Mouse (Mus musculus): ENCODE measurements at regions not wholly inside any gene's neighbourhood (a gene's known extent, or its start where the extent isn't known, plus 50 kb on each side); places are given as distances from the start of the nearest gene placed in this dataset.
A peak's percentile ranks its signal among the peaks of the same experiment; 100 is the strongest.

- no peak for DNase-seq (ENCODE audit: low read depth)
Observed at GRCm38 (mm10) chr4:22047730-22048455, 116.8 kb downstream of the Faxc start.

DNA sequence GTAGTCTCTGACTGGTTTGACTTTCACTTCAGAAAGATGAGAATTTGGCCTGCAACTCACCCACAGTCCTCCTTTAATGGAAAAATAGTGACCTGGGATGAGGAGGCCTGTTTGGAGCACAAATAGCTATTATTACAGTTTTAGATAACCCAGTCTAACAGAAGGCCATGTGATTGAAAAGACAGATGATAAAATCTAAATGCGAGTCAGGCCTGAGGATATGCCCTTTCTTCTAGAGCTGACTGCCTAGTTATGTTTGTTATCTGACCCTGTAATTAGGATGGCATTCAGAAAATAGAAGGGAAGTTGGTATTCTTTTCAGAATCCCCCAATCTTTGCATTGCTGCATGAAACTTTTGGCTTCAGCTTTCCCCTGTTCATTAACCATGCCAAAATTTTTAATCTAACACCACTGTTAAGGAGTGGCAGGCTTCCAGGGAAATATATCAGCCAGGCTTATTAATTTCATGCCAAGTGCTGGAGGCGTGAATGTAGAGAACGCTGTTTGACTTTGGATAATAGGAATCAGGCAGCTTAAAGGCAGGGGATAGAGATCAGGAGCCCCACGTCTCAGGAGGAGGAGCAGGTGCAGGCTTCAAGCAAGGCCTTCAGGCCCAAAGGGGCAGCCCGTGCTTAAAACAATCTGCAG, 135.8 kb downstream of the Faxc start:
- DNase-seq (ENCODE audit: low read depth), result no peak

- DNase-seq (ENCODE audit: low read depth), result no peak
Observed at GRCm38 (mm10) chr4:22067678-22068299, 136.7 kb downstream of the Faxc start.

DNA sequence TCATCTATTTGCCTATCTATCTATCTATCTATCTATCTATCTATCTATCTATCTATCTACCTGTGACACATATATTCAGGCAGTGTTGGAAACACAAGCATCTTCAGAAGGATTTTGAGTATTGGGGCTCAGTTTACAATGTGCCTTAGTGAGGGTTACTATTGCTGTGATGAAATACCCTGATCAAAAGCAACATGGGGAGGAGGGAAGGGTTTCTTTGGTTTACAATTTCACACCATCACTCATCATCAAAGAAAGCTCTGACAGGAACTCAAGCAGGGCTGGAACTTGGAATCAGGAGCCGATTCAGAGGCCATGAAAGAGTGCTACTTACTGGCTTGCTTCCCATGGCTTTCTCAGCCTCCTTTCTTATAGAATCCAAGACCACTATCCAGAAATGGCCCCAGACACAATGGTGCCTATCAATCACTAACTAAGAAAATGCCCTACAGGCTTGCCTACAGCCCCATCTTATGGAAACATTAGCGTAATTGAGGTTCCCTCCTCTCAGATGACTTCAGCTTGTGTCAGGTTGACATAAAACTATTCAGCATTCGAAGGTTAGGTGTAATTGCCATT, 157.2 kb downstream of the Faxc start:
- DNase-seq (ENCODE audit: low read depth), result no peak

DNA sequence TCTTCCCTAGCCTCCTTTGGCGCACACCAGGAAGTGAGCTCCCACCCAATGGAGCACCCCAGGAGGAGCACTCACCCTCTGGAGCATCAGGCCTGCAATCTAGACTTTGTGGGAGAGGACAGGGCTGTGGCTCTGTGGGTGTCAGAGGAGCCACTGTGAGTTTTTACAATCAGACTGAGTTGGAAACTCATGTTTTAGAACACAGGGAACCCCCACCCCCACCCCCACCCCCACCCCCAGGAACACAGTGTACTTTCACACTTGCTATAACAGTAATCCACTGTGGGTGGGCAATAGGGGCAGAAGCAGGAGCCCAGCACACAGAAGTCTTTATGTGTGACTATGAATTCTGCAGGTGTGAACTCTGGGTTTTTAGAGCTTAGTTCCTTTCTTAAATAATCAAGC, 158.5 kb downstream of the Faxc start:
- DNase-seq (ENCODE audit: low read depth), result no peak

GRCm38 (mm10) chr4:22090536-22090935, 159.4 kb downstream of the Faxc start:
- no peak for DNase-seq (ENCODE audit: low read depth)

GRCm38 (mm10) chr4:22092551-22092950, 161.4 kb downstream of the Faxc start:
- DNase-seq (ENCODE audit: low read depth), result no peak

DNA sequence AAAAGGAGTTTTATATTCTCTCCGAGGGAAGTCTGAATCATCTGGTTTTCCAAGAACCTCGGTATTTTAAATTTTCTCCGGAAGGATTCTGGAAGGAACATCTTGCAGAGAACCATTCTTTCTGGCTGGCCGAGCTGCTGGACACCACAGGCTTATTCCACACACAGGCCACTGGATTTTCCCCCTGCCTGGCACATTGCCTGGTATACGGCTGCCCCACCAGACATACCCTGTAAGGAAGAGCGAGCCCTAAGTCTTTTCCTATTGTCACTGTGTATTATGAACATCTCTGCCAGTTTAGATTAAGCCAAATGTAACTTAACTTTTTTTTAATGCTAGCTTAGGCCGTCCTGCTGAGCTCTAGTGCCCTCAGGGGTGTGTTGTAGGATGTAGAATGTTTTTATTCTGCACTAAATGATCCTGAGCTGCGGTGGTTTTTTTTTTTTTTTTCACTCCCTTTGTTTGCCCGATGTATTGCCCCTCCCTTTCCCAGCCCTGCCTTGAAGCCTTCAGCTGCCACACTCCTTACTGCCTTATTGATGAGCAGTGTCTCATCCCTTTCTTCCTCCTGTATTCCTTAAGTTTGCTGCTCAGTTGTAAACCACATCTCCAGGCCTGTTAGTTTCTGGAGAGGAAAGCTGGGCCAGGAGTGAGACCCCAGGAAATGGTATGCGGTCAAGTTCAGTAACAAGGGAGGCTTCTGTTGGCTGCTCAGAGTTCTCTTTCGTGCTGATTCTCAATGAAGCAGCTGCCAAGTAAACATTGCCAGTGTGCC, 164.3 kb downstream of the Faxc start:
- peak; percentile 4 for DNase-seq (ENCODE audit: low read depth)

- DNase-seq (ENCODE audit: low read depth), result no peak
Observed at GRCm38 (mm10) chr4:22098605-22099004, 167.5 kb downstream of the Faxc start.

DNA sequence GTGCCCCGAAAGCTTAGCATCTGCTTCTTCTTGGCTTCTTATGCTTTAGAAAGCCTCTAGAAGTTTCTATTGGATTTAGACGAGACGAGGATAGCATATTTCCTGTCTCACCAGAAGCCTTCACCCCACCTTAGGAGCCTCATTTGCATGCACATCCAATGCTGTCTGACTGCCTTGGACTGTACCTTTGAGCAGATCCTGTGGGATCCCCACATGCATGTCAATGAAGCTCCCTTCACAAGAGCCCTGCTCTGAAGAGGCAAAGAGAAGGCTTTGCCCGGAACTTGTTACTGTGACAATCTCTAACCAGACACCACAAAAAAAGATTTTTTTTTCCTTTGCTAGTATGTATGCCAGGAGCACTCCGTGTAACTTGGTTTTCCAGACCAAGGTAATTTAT, 171.3 kb downstream of the Faxc start:
- no peak for DNase-seq (ENCODE audit: low read depth)

- no peak for DNase-seq (ENCODE audit: low read depth)
Observed at GRCm38 (mm10) chr4:22103001-22103587, 172.0 kb downstream of the Faxc start.

GRCm38 (mm10) chr4:22106883-22107282, 175.8 kb downstream of the Faxc start:
- DNase-seq (ENCODE audit: low read depth), result no peak

DNA sequence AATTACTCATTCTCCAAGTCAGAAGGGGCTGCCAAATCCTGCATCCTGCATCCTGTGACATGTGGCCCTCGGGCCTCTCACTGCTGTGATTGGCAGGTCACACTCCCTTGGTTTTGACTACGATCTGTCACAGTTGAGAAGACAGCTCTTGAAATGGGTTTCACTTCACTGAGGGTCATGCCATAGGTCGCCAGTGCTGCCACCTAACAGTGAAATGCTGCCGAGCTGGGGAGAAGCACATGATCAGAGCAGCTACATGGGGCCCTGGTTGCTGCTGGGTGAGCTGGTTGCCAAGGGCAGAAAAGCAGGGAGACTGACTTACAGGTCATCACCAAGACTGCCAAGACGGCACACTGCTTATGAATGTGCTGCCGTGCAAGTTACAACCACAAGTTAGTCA, 178.3 kb downstream of the Faxc start:
- peak; percentile 28 for DNase-seq (ENCODE audit: low read depth)

GRCm38 (mm10) chr4:22110400-22110799, 179.3 kb downstream of the Faxc start:
- no peak for DNase-seq (ENCODE audit: low read depth)

DNA sequence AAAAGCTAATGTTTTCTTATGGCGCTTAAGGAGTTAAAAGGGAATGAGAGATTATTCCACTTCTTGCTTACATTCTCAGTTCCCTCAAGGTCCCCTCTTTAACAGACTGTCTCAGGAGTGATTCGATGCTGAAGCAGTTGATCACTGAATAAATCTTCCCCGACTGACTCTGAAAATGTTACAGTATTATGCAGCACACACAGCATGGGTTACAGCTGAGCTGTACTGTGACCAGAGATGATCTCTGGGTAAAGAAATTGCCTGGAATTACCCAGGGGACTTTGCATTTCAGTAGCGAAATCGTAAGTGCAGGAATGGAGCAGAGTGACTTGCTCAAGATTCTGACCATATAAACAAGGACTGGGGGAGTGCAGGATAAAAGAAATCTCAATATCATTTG, 181.1 kb downstream of the Faxc start:
- DNase-seq (ENCODE audit: low read depth), result no peak

DNA sequence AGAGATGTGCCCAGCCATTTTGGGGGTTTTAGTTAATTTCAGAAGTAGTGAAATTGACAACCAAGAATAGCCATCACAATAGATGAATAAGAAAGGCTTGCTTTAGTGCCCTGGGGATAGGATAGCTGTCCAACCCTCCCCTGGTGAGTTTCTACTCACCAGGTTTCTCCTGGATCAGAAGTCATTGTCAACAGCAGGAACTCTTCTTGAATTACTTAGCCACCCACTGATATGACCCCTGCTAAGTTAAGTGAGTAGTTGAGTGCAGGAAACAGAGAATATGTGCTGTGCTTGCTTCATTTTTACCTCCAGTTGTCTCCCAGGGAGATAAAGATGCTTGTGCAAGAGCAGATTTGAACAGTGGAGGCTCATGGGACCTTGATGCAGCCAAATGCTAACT, 183.3 kb downstream of the Faxc start:
- DNase-seq (ENCODE audit: low read depth), result no peak

GRCm38 (mm10) chr4:22119877-22120276, 188.7 kb downstream of the Faxc start:
- DNase-seq (ENCODE audit: low read depth), result no peak

DNA sequence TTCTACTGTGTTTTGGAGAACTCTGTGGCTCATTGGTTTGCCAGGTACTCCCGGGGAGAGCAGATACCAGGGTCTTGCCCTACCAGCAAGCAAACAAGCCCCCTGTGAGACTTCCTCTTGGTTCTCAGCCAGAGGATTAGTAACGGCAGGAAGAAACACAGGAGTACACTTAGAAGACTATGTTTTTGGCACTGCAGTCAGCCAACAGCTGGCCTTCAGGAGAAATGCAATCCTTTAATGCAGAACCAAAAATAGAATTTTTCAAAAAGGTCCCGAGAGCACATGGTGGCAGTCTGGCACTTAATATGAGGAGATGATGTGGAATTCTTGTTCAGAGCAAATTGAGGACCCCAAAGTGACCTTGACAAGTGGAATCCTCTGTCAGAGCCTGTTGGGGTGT, 189.8 kb downstream of the Faxc start:
- no peak for DNase-seq (ENCODE audit: low read depth)

DNA sequence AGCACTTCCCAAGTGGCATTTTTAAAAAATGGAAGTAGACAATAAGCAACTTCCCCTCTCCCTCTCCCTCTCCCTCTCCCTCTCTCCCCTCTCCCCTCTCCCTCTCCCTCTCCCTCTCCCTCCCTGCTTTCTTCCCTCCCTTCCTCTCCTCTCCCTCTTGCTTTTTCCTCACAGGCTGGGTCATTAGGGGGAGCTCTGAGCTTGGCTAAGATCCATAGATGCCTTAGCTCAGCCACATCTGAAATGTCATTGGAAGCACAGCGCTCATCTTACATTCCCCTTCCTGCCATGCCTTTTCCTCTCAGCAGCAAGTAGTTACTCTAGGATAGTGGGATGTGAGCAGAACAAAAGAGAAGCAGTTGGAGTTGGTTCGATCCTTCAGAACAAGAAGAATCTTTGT, 190.3 kb downstream of the Faxc start:
- no peak for DNase-seq (ENCODE audit: low read depth)

DNA sequence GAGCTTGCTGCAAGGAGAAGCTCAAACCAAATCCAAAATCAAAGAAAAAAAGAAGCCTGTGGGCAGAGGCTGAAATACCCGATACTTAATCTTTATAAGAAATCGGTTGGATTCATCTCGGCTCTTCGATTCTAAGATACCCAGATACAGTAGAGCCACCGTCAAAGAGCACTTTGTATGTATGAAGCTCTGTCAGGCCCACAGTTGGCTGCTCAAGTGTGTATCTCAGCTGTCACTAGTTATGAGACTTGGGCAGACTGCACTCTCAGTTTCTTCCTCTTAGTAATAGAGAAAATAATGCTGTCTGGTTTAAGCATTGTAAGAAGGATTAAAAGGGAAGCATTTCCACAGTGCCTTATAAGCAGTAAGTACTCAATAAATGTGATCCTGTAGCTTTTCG, 193.7 kb downstream of the Faxc start:
- DNase-seq (ENCODE audit: low read depth), result no peak

DNA sequence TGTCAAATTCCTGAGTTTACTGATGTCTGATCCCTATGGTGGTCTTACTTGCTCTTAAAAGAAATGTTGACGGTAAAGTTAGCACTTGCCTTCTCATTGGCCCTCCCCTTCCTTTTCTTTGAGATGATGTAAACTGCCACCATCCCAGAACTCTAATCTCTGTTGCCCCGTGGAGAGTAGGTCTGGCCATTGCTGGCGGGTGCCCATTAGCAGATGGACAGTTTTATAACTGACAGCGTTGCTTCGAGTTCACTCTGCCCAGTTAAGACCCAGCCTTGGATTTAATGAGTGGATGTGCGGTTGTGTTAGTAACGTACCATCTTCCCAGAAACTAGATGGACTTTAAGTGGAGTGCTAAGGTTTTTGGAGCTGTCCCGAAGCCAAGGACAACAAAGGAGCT, 199.4 kb downstream of the Faxc start:
- DNase-seq (ENCODE audit: low read depth), result no peak

All from NIH3T3 (cell line).